Mouse (Mus musculus): ENCODE measurements around the gene Ttk.

Ttk gene

DNA sequence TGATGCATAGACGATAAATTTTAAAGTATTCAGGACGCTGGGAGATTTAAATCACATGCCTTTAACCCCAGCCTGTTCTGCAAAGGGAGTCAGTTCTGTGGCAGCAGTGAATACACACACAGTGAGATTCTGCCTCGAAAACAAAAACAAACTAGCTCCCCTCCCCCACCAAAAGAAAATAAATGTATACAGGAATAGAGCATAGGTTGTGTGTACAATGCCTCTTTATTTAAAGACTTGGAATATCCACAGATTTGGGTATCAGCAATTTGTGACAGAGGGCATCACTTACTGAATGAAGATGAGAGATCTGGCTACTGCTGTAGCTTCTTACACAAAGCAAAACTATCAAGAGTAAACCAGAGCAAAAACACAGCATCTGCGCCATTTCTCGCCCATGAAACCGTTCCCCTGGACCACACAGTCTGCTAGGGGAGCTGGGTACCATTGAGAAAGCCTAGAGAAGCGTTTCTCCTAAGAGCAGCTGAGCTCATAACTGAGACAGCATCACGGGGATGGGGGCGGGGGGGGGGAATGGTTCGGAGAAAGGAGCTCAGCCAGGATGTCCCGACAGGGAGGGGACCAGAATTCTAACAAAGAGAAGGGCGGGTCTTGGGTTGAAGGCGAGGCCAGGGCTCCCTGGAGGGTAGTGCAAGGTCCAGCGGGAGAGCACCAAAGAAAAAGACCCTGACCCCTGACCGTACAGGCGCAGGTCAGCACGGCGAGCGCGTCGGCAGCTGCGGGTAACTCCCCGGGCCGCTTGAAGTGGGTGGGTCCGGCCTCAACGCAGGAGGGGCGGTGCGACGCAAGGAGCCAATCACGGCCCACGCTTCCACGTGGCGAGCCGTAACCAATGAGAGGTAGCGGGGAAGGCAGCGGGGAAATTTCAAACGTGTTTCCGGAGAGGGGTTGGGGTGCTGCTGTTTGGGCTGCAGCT, at the start of gene Ttk:
Gene Ttk (plus strand): TSS at position 879 of the 937 bp plus-strand sequence.
- peak; percentile 79 for DNase-seq (ENCODE audit: low read depth, low spot score)

DNA sequence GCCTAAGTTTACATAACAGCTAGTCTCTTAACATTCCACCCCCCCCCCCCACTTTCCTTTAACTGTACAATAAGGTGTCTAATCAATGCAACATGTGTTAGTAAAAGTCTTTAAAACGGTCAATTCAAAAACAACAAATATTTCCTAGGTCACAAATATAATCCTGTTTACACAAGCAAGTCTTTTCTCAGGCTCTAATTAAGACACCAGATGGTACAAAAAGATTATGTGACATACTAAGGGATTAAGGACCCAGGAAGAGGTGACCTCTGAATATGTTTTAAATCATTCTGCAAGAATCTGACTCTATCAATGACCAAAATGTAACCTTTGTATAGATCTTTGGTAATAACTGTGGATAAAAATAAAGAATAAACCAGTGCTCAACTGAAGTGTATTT, 49.0 kb upstream of the Ttk start:
- no peak for DNase-seq (ENCODE audit: low read depth, low spot score)

DNA sequence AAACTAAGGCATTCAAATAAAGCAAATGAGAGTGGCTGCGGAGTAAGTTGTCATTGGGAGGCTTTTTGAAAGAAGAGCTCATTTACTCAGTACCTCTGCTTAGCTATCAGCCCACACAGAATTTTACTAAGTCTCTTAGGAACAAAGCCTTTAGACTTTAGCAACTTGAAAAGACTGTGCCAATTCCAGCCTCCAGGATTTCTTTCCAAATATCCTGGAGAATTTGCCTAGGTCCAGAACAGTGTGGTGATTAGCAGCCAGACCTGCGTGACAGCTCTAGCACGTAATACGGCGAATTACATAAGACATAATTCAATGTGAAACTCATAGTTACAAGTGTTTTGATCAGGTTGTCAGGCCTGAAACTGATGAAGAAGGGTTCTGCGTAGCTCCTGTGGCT, 45.2 kb upstream of the Ttk start:
- no peak for DNase-seq (ENCODE audit: low read depth, low spot score)

DNA sequence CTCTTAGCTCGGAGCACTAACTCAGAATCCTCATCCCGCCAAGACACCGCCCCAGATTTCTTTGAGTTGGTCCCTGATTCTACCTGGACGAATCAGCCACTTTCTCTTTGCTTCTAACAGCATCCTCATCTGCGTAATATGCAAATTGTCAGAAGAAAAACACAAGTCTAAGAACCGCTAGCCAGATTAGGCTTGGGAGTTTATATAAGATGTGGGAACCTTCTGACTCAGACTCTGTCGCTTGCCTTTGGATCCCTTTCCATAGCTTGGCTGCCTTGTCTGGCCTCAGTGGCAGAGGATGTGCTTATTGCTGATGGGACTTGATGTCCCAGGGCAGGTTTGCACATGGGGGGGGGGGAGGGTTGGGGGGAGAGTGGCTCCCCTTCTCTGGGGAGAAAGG, 37.6 kb upstream of the Ttk start:
- no peak for DNase-seq (ENCODE audit: low read depth, low spot score)

DNA sequence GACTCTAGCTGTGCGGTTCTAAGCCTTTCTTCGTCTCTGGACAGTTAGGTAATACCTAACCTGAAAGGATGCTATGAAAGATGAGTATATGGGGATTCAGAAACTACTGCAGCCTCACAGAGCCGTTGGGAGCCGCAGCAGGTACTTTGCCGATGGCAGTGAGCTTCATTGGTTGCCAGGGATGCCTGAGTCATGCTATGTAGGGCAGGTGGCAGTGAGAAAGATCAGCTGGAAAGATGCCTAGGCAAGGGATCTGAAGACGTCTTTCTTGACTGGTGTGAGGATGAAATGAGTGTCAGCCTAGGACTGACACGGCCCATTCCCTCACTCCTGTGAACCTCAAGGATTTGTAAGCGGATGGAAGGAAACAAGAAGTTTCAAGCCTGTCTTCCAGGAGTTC, 36.6 kb upstream of the Ttk start:
- DNase-seq (ENCODE audit: low read depth, low spot score), result no peak

DNA sequence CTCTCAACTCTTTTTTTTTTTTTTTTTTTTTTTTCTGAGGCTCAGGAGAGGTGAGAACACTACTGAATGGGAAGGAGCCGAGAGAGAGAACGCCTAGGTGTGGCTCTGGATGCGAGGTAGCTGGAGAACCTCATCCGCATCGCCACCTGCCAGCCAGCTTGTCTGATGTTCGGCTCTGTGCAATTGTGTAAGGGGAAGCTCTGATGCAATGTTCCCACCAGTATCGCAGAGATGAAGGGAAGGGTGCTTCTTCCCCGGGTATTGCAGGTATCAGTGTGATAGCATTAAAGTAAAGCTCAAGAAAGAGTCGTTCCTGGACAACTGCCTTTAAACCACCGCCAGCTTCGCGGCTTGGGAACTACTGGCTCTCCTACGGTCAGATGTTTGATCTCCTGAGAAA, 30.1 kb upstream of the Ttk start:
- no peak for DNase-seq (ENCODE audit: low read depth, low spot score)

DNA sequence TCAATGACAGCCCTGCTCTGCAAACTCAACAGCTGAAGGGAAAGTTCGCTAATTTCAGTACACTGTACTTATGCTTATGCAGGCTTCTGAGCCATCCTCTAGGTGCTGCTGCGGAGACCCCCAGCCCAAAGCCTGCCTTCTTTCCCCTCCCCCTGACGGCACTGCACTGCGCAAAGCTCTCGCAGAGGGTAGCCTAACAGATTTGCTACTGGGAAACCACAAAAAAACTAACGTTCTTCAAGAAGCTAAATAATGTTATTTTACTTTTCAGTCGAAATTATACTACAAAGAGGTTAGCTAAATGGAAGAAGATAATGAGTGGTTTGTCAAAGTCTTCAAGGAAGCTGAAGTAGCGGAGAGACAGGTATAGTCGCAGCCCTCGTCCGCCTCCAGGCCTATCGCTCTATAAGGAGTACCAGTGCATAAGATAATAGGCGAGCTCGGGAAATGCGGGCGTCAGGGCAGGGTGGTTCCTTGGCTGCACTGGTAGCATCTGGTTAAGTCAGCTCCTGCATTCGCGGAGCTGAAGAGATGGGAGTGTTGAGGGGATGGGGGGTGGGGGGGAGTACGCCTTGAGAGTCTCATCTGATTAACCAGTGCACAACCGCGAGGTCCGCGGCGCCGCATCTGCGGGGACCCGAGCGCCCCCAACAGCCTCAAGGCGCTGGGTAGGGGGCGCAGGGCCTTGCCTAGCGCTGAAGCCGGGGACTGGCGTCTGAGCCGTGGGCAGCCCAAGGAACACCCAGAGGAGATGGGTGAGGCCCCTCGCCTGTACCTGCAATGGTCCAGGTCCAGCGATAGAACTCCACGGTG, 29.1 kb upstream of the Ttk start:
- no peak for DNase-seq (ENCODE audit: low read depth, low spot score)

DNA sequence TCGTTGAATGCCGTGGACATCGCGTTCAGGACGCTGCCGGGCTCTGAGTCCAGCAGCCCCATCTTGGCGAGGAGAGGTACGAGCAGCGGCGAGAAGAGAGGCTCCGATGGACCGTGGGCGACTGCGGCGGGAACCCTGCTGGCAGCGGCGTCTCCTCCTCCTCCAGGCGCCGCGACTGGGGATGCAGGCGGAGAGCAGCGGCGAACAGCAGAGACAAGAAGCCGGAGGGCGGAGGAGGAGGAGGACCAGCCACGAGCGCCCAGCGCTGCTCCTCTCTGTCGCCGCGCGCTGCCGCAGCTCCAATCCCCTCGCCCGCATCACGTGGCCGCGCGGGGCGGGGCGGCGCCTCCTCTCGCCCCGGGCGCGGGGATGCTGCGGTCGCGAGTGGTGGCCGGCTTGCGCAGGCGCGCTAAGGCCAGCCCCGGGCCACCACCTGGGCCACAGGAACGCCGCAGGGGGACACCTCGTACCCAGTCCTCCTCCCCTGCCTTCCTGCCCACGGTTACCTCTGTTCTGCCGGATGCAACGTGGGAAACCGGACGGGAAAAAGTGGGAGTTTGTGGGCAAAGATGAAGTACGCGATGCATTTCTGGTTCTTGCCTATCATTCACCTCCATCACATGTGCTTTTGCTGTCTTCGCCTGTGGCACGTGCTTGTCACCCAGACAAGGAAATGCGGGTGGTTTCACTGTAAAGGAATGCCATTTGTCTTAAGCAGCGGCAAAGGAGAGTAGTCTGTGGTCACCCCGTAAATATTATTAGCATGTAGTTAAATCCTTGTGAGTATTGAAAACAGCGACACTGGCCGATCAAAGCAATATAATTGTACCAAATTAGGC, 28.3 kb upstream of the Ttk start, which contains the start of gene Elovl4:
Gene Elovl4 (minus strand): TSS at position 301 of the 839 bp plus-strand sequence.
- DNase-seq (ENCODE audit: low read depth, low spot score), result no peak

DNA sequence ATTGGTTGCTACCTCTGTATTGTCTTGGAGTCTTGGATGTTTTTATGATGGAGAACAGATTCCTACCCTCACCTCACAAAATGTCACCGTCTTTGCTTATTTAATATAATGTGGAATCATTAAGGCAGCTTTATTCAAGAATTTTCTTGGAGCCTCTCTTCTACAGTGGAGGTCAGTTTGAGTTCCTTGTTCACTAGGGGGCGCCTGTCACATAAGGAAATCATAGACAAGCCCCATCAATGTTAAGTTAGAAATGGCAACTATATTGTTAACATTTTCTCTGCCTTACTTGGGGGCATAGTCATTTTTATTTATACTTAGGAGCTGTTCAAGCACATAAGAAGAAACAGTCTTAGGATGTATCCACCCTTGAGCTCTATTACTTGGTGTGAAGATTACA, 26.9 kb upstream of the Ttk start:
- DNase-seq (ENCODE audit: low read depth, low spot score), result no peak

DNA sequence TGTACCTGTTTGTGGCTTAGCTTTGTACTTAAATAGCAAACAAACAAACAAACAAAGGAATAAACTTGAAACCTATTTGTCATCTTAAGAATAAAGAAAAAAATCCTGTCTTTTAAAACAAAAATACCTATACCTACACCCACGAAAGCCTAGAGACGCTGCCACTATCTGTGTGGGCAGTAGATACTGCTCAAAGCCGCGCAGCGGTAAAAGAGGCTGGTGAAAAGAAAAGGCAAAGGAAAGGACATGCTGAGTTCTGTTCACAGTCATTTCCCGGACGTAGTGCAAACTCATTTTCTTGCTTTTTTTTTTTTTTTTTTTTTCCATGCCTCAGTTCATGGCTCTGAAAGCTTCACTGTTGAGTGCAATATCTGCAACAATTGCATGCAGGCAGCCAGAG, 15.3 kb upstream of the Ttk start:
- no peak for DNase-seq (ENCODE audit: low read depth, low spot score)

DNA sequence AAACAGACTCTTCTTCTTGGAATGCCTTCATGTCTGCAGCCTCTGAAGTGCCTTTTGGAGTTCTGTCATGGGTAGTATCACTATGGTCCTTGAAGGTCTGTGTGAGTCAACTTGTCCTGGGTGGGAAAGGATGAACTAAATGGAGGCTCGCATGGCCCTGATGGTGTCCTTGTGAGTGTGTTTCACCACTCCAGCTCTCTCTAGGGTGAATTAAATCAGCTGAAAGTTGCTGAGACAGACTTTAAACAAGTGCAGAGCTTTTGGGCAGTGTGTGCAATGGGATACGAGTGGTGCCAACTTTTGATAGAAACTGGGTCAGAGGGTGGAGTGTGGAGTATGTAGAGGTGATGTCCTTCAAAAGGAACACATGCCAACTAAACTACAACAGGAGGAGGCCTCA, 13.5 kb upstream of the Ttk start:
- DNase-seq (ENCODE audit: low read depth, low spot score), result no peak

DNA sequence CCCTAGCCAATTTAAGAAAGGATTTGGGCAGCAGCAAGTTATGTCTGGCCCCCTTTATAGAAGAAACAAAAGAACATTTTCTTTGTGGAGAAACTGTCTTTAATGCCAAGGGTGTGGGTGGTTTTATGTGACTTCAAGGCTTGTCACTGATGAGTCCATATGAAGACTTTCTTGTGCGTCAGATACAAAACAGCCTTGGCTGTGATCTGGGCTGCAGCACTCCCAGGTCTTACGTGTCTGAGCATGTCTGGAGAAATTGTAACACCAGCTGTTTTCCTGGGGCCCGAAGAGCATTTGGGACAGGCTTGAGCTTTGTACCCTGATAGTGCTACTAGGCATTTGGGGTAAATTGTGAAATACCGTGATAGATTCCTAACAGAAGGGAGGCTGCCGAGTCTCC, 11.6 kb upstream of the Ttk start:
- no peak for DNase-seq (ENCODE audit: low read depth, low spot score)

DNA sequence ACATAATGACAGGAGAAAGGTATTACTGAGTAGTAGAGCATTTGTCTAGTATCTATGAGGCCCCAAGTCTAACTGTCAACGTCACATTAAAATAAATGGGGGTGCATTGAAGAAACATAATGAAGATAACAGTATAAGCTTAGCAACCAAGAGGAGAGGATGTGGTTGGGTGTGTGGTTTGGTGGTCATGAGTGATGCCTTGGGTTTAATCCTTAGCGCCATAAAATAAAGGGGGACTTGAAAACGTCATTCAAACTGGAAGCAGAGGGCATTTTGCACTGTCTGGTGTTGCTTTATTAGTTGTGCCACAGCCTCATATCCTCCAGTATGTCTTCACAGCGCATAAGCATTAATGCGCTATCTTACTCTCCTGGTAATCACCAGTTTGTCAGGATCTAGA, 4.6 kb upstream of the Ttk start:
- no peak for DNase-seq (ENCODE audit: low read depth, low spot score)

DNA sequence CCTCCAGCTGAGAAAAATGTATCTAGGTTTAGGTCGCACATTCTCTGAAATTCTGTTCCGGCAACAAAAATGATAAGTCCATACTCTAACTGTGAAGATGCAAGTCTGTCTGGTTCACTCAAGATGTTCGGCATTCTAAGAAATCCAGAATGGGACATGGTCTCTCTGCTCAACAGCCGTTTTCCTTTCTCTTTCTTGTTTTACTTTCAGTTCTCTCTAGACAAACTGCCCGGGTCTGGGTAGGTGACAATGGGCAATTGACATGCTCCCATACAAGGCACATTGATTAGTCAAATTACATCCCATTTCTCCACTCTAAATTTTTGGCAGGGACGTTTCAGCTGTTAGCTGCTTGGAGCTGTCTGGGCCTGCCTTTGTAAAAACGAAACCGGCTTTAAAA, 3.3 kb upstream of the Ttk start:
- DNase-seq (ENCODE audit: low read depth, low spot score), result no peak

DNA sequence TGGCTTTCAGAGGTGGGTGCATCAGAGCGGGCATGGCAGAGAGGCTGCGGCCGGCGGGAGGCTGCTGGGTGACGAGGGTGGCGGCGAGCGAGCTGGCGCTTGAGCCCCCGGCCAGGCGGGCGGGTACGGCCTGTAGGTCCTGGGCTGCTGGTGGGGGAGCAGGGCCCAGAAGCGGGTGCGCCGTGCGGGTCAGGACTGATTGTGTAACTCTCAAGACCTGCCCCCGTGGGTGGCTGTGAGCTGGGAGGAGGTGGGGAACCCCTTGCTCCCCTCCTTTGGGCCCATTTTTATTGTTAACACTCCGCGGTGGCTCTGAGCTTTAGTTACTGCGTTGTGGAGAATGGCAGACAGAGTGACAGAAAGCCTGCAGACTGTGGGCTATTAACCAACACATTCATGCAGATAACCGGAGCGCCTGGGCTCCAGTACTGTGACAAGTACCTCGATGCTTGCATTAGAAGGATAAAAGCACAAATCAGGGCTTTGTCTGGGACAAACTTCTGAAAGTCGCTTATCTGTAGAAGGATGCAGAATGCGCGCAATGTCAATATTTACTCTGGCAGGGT, 342 bp downstream of the Ttk start:
- DNase-seq (ENCODE audit: low read depth, low spot score), result no peak

DNA sequence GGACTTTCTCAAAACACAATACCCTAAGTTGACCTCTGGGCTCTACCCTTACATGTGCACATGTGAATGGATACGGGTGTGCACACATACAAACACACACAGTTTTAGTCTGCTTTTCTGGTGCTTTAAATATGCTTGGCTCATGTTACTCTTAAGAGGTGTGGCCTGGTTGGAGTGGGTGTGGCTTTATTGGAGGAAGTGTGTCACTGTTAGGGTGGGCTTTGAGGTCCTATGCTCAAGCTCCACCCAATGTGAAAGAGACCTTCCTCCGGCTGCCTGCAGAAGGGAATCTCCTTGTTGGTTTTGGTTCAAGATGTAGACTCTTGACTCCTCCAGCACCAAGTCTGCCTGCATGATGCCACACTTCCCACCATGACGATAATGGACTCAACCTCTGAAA, 18.0 kb downstream of the Ttk start:
- no peak for DNase-seq (ENCODE audit: low read depth, low spot score)

DNA sequence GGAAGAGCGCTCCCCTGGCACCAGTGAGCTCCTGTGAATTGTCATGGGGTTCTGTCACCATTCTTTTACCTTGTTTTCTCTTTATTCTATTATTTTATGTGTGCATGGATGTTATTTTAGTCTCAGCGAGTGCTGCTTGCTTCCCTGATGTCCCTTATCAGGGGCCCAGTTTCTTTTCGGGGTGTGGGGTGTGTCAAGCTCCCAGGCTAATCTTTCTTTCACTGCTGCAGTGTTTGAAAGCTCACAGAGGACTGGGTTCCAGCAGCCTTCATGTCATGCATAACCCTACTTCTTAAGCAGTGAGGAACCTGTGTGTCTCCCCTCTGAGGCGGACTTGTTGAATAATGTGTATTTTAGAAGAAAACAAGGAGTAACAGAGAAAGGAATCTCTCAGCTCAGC, 30.7 kb downstream of the Ttk start:
- no peak for DNase-seq (ENCODE audit: low read depth, low spot score)

DNA sequence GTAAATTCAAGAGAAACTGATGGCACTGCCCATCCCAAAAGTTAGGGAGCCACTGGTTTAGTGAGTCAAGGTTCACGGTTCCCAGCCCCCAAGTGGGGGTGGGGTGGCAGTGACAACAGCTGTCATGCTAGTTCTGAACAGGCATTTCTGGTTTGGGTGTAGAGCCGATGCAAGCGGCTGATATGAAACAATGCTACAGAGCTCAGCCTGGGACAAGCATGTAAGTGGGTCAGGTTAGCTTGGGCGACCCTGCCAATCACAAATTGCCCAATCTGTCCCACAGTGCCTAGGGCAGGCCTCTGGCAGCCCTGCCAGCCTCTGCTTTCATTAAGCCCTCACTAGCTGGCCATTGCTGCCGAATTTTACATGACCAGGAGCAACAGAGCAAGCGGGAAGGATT, 47.7 kb downstream of the Ttk start:
- no peak for DNase-seq (ENCODE audit: low read depth, low spot score)

DNA sequence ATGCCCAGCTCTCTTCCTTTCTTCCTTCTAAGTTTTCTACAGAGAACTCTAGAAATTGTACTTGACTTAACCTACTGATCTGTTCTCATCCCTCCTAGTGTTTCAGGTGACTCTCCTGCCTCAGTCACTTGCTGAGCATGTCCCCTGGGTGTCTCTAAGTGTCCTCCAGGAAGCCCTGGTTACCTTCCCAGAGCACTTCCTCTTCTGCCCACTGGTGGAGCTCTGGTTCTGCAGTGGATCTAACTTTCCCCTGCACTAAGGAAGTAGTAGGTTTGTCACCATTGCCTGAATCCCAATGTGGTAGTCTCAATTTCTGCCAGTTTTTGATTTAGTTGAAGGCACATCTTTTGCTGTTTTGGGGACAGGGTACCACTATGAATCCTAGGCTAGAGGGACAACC, 51.7 kb downstream of the Ttk start:
- no peak for DNase-seq (ENCODE audit: low read depth, low spot score)

DNA sequence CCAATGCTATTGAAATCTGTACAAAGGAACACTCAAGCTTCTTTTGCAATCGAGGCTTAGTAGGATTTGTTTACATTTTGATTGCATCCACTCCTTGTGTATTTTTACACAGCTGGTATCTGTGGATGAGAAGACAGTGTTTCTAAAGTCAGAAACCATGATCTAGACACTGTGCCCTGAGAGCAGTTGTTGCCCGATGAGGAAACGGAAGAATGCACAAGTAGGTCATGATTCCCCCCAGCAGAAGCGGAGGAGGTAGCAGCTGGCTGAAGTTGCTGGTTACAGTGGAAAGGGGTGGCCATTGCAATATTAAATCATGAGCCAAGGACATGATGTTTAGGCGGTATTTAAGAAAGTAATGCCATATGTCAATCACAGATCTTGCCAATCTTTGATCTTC, 53.7 kb downstream of the Ttk start:
- no peak for DNase-seq (ENCODE audit: low read depth, low spot score)

DNA sequence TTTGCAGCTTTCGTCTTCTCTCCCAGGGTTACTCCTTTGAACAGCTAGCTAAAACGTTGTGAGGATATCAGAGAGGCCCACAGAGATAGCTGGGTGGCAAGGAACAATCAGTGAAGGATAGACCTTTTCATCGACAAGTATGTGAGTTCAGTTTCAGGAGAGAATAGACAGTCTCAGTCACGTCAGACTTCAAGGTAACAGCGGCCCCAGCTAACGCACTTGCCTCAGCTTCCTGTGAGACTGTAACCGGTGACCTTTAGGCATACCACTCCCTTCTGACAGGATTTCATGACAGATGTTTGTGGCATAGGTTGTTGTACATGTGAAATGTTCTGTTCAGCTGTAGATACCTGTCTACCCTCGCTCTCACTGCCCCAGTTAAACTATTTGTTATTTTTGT, 58.6 kb downstream of the Ttk start:
- DNase-seq (ENCODE audit: low read depth, low spot score), result no peak

All from c-Kit-negative CD71-positive TER-119-positive erythroid progenitor cells, embryonic 14.5 days (primary cell).